Mouse (Mus musculus) liver, embryonic 14.5 days (tissue): ENCODE results near the gene Elovl6. TPM values are rescaled to one million over a fixed set of nuclear protein-coding genes. Genes with fewer than 3 reads are reported as not detected.

Source experiments
- ATAC-seq: fragments of 200-750 bp; cut with Nextera tagmentation; 2 replicates; pipeline ENCODE4 v1.8.0; 2017; ENCODE audit warnings: moderate number of reproducible peaks, mild to moderate bottlenecking, moderate library complexity; ENCODE audit not compliant: insufficient read depth
- DNase-seq, 3 experiments: peaks; one replicate each; pipeline ENCODE4 v3.0.0-alpha.2; 2012 to 2013; ENCODE audit warnings: low read depth in 3 of 3, low spot score in 3 of 3
- H3K27ac ChIP-seq: fragments of 300-500 bp; sonication (generic); 2 replicates; pipeline ENCODE4 v1.5.1; 2014; ENCODE audit warnings: moderate library complexity, mild to moderate bottlenecking, control low read depth, inconsistent platforms
- H3K27me3 ChIP-seq: fragments of 300-500 bp; sonication (generic); 2 replicates; pipeline ENCODE4 v1.6.1; 2014; ENCODE audit warnings: mild to moderate bottlenecking, low read length, moderate library complexity; ENCODE audit not compliant: control insufficient read depth, insufficient read depth
- H3K36me3 ChIP-seq: fragments of 300-500 bp; sonication (generic); replicated peaks from 2 replicates; pipeline ENCODE4 v1.6.1; 2014; ENCODE audit warnings: low read depth; ENCODE audit not compliant: control insufficient read depth, insufficient read depth
- H3K4me1 ChIP-seq, 2 experiments: fragments of 200-500 bp in 1 of 2; fragments of 300-500 bp in 1 of 2; sonication (generic) in 1 of 2; replicated peaks; 2 replicates each; pipeline ENCODE4 v1.6.1; 2012 to 2014; ENCODE audit warnings: antibody characterized with exemption in 1 of 2, inconsistent platforms in 1 of 2, low read length in 1 of 2; ENCODE audit not compliant: control insufficient read depth in 2 of 2, insufficient read depth in 2 of 2
- H3K4me2 ChIP-seq: fragments of 300-500 bp; sonication (generic); 2 replicates; pipeline ENCODE4 v1.6.1; 2014; ENCODE audit warnings: low read depth, mild to moderate bottlenecking, control low read depth, moderate library complexity
- H3K4me3 ChIP-seq, 2 experiments: fragments of 200-500 bp in 1 of 2; fragments of 300-500 bp in 1 of 2; sonication (generic) in 1 of 2; 2 replicates each; pipeline ENCODE4 v1.5.1; 2012 to 2014; ENCODE audit warnings: low read depth in 2 of 2, low read length in 2 of 2, mild to moderate bottlenecking in 2 of 2, control low read depth in 1 of 2, inconsistent platforms in 1 of 2, moderate library complexity in 1 of 2; ENCODE audit not compliant: insufficient read depth in 1 of 2
- H3K9ac ChIP-seq: fragments of 300-500 bp; sonication (generic); replicated peaks from 2 replicates; pipeline ENCODE4 v1.6.1; 2014; ENCODE audit warnings: mild to moderate bottlenecking, control low read depth, moderate library complexity
- H3K9me3 ChIP-seq: fragments of 300-500 bp; sonication (generic); 2 replicates; pipeline ENCODE4 v1.6.1; 2016; ENCODE audit warnings: low read length, mixed read lengths; ENCODE audit not compliant: control insufficient read depth
- CTCF ChIP-seq: IDR thresholded peaks from 2 replicates; pipeline ENCODE4 v1.5.1; 2016; ENCODE audit warnings: antibody characterized with exemption, low read depth, control low read depth
- EP300 ChIP-seq: IDR thresholded peaks from 2 replicates; pipeline ENCODE4 v1.6.1; 2016; ENCODE audit warnings: antibody characterized with exemption, low read depth
- WGBS: fragments of 180-500 bp; shearing (Covaris S2); extraction: QIAGEN DNeasy Blood & Tissue Kit; methylation state at CpG from one replicate; pipeline ENCODE4 v1.1.7; 2014; ENCODE audit not compliant: insufficient replicate concordance; 5-methylcytosine and 5-hydroxymethylcytosine counted together
- polyA plus RNA-seq, 2 experiments: library from polyadenylated mRNA; depleted of rRNA in 1 of 2; stranded (reverse) in 1 of 2; unstranded in 1 of 2; fragments of >200 nt; fragmentation: Nextera tagmentation in 1 of 2; extraction: Ambion mirVana in 1 of 2; gene quantifications; 2 replicates each; pipeline versions ENCODE4 v1.2.1 to v1.2.3; 2012 to 2014

Elovl6 gene
- polyA plus RNA-seq, 2 experiments: 7.2 TPM

DNA sequence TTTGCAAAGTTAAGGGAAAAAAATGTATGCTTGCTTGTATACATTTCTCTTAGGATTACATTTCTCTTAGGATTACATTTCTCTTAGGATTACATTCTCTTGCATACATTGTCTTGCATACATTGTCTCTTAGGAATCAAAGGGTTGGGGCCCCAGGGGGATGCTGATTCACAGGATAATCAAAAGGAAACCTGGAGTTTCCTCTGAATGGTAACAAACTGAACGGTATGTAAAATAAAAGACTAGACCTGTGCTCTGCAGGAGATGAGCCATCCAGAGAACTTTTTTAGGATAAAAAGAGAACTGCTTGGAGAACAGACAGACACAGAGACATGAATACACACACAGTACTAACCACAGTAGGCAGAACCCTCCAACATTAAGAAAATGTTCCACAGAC, 118.8 kb downstream of the Elovl6 start:
- Histone ChIP-seq H3K27me3 (no peaks in the 10 kb centered on the region), H3K4me1 (no peaks in the 10 kb centered on the region), H3K4me3 (no peak overlapping the region), H3K36me3 (no peaks in the 10 kb centered on the region), H3K9me3 (no peaks in the 10 kb centered on the region), H3K4me2 (no peak overlapping the region), H3K27ac (no peak overlapping the region), H3K9ac (no peak overlapping the region)
- DNase-seq (no peak), ATAC-seq (no peak)
- TF ChIP-seq CTCF (no peak), EP300 (no peak)
- WGBS: 20% methylated on average over 1 of the region's 1 CpGs

DNA sequence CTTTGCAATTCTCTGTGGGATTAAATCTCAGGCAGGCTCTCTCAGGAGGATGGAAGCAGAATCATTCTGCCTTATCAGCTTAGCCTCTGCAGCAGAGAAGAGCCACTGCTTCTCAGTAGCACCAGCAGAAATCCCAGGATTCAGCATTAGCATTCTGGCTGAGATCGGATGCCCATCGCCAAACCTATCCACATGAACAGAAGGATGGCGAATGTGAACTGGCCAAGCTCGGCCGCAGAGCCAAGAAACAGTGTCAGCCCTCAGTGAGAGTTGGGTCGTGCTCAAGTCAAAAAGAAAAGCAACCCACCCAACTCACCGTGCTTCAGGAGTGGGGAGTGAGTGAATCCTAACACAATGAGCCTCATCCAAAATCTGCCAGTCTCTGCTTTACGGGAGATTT, 119.6 kb downstream of the Elovl6 start:
- no peaks in the 10 kb centered on the region for H3K4me1 ChIP-seq
- H3K9ac ChIP-seq: no peak overlapping the region
- no peak overlapping the region for H3K27ac ChIP-seq
- 76% methylated on average over 8 of the region's 8 CpGs for whole genome bisulfite sequencing
- ATAC-seq (no peak), DNase-seq (no peak)
- no peaks in the 10 kb centered on the region for H3K9me3 ChIP-seq
- H3K27me3 ChIP-seq: no peaks in the 10 kb centered on the region
- no peak overlapping the region for H3K4me2 ChIP-seq
- H3K4me3 ChIP-seq: no peak overlapping the region
- H3K36me3 ChIP-seq: no peaks in the 10 kb centered on the region
- no peak for TF ChIP-seq EP300
- no peak for TF ChIP-seq CTCF

DNA sequence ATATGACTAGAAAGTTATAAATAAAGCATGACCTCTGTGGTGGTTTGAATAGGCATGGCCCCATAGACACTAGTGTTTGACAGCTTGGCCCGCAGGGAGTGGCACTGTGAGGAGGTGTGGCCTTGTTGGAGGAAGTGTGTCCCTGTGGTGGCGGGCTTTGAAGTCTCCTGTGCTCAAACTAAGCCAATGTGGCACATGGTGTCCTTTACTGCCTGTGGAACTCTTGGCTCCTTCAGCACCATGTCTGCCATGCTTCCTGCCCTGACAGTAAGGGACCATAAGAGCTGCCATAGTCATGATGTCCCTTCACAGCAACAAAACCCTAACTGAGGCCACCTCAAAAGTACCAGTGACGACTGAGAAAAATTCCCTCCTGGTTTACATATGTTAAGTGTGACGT, 120.3 kb downstream of the Elovl6 start:
- TF ChIP-seq EP300 (no peak), CTCF (no peak)
- H3K36me3 ChIP-seq: no peaks in the 10 kb centered on the region
- no peaks in the 10 kb centered on the region for H3K9me3 ChIP-seq
- no peak overlapping the region for H3K9ac ChIP-seq
- WGBS: 50% methylated on average over 4 of the region's 4 CpGs
- no peak overlapping the region for H3K27ac ChIP-seq
- H3K27me3 ChIP-seq: no peaks in the 10 kb centered on the region
- no peaks in the 10 kb centered on the region for H3K4me1 ChIP-seq
- ATAC-seq (no peak), DNase-seq (no peak)
- no peak overlapping the region for H3K4me2 ChIP-seq
- H3K4me3 ChIP-seq: no peak overlapping the region

DNA sequence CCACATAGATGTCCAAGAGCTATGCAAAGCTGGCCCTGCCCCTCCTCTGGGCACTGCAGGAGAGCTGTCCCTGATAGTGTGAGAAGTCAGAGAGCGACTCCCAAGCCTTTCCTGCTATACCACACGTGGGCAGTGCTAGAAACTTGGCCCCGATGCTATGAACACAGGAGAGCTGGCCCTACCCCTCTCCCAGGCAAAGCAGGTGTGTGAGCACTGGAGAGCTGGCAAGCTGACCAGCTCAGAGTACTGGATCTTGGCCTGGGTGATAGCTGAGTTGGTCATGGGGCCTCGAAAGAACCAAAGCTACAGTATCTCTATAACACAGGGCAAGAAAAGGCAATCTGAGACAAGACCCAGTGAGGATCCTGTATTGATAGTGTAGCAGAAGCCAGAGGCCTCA, 124.4 kb downstream of the Elovl6 start:
- H3K4me1 ChIP-seq: no peaks in the 10 kb centered on the region; a peak in 1 of 4 replicates
- no peaks in the 10 kb centered on the region for H3K36me3 ChIP-seq
- H3K4me2 ChIP-seq: no peak overlapping the region
- H3K27me3 ChIP-seq: no peaks in the 10 kb centered on the region
- no peak overlapping the region for H3K9ac ChIP-seq
- WGBS: 54% methylated on average over 4 of the region's 4 CpGs
- no peak overlapping the region for H3K27ac ChIP-seq
- ATAC-seq (no peak), DNase-seq (no peak)
- no peaks in the 10 kb centered on the region for H3K9me3 ChIP-seq
- TF ChIP-seq EP300: no peak
- no peak for TF ChIP-seq CTCF
- no peak overlapping the region for H3K4me3 ChIP-seq

DNA sequence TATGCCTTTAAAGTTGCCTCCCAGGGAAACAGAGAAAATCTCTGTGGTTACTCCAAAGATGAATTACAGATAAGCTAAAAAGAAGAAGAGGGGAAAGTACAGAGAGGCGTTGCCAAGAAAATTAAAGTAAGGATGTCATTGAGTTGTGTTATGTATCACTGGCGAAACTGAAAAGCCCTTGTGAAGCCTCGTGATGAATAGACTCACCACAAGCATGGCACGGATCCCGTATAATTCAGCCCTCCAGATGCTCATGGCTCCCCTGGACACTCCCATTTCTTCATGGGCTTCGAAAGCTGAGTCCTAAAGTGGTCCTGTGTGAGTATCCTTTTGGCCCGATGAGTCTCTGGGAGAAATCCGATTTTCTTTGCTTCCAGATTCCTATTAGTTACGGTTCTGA, 125.1 kb downstream of the Elovl6 start:
- WGBS: 73% methylated on average over 9 of the region's 9 CpGs
- TF ChIP-seq EP300: no peak
- no peak overlapping the region for H3K4me3 ChIP-seq

More for the DNA sequence above, 125.1 kb downstream of the Elovl6 start:
- H3K4me2 ChIP-seq: no peak overlapping the region
- H3K27me3 ChIP-seq: no peaks in the 10 kb centered on the region
- H3K27ac ChIP-seq: no peak overlapping the region
- H3K36me3 ChIP-seq: no peaks in the 10 kb centered on the region
- H3K9me3 ChIP-seq: no peaks in the 10 kb centered on the region
- no peak for DNase-seq
- H3K9ac ChIP-seq: no peak overlapping the region
- ATAC-seq: no peak
- H3K4me1 ChIP-seq: no peaks in the 10 kb centered on the region; a peak in 1 of 4 replicates
